Mouse (Mus musculus) heart, adult 2 months (tissue): ENCODE data around the gene Cul7.

ENCODE experiments used
- CTCF ChIP-seq: fragments of 200-600 bp; IDR thresholded peaks from 2 replicates; pipeline ENCODE4 v1.8.1; 2022; ENCODE audit warnings: antibody characterized with exemption, mild to moderate bottlenecking, moderate library complexity
- POLR2A ChIP-seq: fragments of 200-500 bp; IDR thresholded peaks from 2 replicates; pipeline ENCODE4 v1.6.1; 2011; ENCODE audit warnings: mild to moderate bottlenecking, low read depth, low read length, control low read depth; ENCODE audit not compliant: insufficient read depth

- TF ChIP-seq CTCF (no peak), POLR2A (no peak)
Observed at GRCm38 (mm10) chr17:46699912-46700311, 49.8 kb downstream of the Cul7 start.
